Mouse (Mus musculus) heart, postnatal 36 days (tissue): Measurements from ENCODE around the gene Col9a1. TPM values are rescaled to one million over a fixed set of nuclear protein-coding genes. Genes with fewer than 3 reads are reported as not detected.

Experiments
- DNase-seq, 2 experiments: peaks; one replicate each; pipeline ENCODE4 v3.0.0; 2021 to 2022
- intact Hi-C: fragments of 180-260 bp; cut with DNase I; formaldehyde crosslinking; loops from one replicate; pipeline ENCODE4 v1.15.1; 2025
- total RNA-seq, 2 experiments: library from RNA; stranded (reverse); gene quantifications; 2 replicates each; pipeline ENCODE4 v1.2.3; 2021

Gene Col9a1
- total RNA-seq, 2 experiments from 2014 or later = 0.08 TPM; not detected in 1

GRCm38 (mm10) chr1:24211621-24212385 is 34.4 kb downstream of the Col9a1 start:
- intact Hi-C loops = no loop called here
- DNase-seq = no peak

GRCm38 (mm10) chr1:24219041-24219440 is 41.6 kb downstream of the Col9a1 start:
- intact Hi-C loops = no loop called here
- no peak for DNase-seq

GRCm38 (mm10) chr1:24222231-24222630 is 44.8 kb downstream of the Col9a1 start:
- DNase-seq = no peak

GRCm38 (mm10) chr1:24222981-24223612 is 45.7 kb downstream of the Col9a1 start:
- no peak for DNase-seq
- intact Hi-C loops = no loop called here

More at GRCm38 (mm10) chr1:24222231-24222630, 44.8 kb downstream of the Col9a1 start:
- intact Hi-C loops = no loop called here

GRCm38 (mm10) chr1:24225825-24226526 is 48.6 kb downstream of the Col9a1 start:
- intact Hi-C loops = no loop called here
- DNase-seq = no peak

- no peak for DNase-seq
- intact Hi-C loops = no loop called here
Observed at GRCm38 (mm10) chr1:24226941-24227711, 49.7 kb downstream of the Col9a1 start.

- intact Hi-C loops = no loop called here
- no peak for DNase-seq
Observed at GRCm38 (mm10) chr1:24229552-24229951, 52.1 kb downstream of the Col9a1 start.

- no peak for DNase-seq
Observed at GRCm38 (mm10) chr1:24230428-24230827, 53.0 kb downstream of the Col9a1 start.

GRCm38 (mm10) chr1:24231504-24232270 is 54.3 kb downstream of the Col9a1 start:
- intact Hi-C loops = no loop called here
- no peak for DNase-seq

More at GRCm38 (mm10) chr1:24230428-24230827, 53.0 kb downstream of the Col9a1 start:
- intact Hi-C loops = no loop called here

- intact Hi-C loops = no loop called here
- no peak for DNase-seq
Observed at GRCm38 (mm10) chr1:24236330-24236729, 58.9 kb downstream of the Col9a1 start.

- DNase-seq = no peak
- intact Hi-C loops = no loop called here
Observed at GRCm38 (mm10) chr1:24240039-24240691, 62.8 kb downstream of the Col9a1 start.

- intact Hi-C loops = no loop called here
Observed at GRCm38 (mm10) chr1:24244931-24245330, 67.5 kb downstream of the Col9a1 start.

GRCm38 (mm10) chr1:24245700-24246375 is 68.4 kb downstream of the Col9a1 start:
- no peak for DNase-seq
- intact Hi-C loops = no loop called here

More at GRCm38 (mm10) chr1:24244931-24245330, 67.5 kb downstream of the Col9a1 start:
- DNase-seq = no peak

GRCm38 (mm10) chr1:24248294-24249104 is 71.1 kb downstream of the Col9a1 start:
- intact Hi-C loops = loop anchor here (2.0 kb wide), 2 partner anchors 112 to 422 kb away; no protein-coding TSS in a partner anchor
- DNase-seq = no peak

GRCm38 (mm10) chr1:24249105-24249664 is 71.8 kb downstream of the Col9a1 start:
- DNase-seq = no peak
- intact Hi-C loops = loop anchor here (2.0 kb wide), 2 partner anchors 112 to 422 kb away; no protein-coding TSS in a partner anchor

- intact Hi-C loops = no loop called here
- no peak for DNase-seq
Observed at GRCm38 (mm10) chr1:24257961-24258360, 80.6 kb downstream of the Col9a1 start.

GRCm38 (mm10) chr1:24259419-24259818 is 82.0 kb downstream of the Col9a1 start:
- no peak for DNase-seq
- intact Hi-C loops = no loop called here
